Mouse (Mus musculus) testis, postnatal 14 days (tissue): ENCODE data around the gene Olfr193.
"Not testable (repeated sequence)": the region's sequence is repeated elsewhere in the genome, so short reads cannot be mapped to it uniquely, and the experiment has no call there.

ENCODE experiments used
- DNase-seq: peaks from one replicate; pipeline ENCODE4 v3.0.0; 2021; ENCODE audit warnings: low spot score

Olfr193 gene

DNA sequence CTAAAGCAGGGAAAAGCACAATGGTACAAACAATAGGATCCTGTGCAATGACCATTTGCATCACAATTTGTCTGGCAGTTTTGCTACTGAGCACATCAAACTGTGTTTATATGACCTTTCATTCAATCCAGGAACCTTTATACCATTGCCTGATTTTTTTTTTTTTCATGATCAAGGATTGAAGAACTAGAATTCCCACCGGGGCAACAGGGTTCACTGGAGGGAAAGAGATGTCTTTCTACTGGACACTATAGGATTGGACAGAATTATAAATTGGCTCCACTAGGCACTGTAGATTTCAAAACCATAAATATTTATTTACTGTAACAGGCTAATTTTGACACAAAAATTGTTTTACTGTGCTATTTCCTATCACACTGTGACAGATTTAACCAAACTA, at the start of gene Olfr193:
Gene Olfr193, minus strand, starts transcription at position 101 of the 400 bp plus-strand sequence.
- DNase-seq, result no peak

DNA sequence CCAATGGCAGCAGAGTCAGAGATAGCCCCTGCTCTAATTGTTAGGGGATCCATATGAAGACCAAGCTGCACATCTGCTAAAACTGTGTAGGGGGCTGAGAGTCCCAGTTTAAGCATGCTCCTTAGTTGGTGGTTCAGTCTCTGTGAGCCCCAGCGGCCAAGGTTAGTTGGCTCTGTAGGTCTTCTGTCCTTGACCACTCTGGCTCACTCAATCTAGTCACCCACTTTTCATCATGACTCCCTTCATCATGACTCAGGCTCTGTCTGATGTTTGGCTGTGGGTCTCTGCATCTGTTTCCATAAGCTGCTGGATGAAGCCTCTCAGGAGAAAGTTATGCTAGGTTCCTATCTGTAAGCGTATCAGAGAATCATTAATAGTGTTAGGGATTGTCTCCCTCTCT, 40.3 kb upstream of the Olfr193 start:
- no peak for DNase-seq

DNA sequence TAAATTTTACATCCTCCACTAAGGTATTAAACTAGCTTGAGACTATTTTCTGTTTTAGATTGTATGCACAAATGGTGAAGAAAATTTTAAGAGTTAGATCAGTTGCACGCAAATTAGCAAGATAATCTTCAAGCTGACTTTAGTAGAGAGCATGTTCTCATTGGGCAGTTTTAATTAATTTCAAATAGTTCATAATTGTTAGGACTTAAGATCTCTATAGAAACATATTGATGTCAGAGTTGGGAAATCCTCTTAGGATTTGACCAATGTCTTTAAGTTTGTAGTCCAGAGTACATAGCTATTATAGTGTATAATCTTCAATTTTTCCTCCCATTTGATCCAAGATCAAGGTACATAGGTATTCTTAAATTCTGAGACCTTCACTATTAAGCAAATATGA, 35.1 kb upstream of the Olfr193 start, which contains the start of gene Olfr195:
Gene Olfr195, plus strand, starts transcription at position 301 of the 400 bp plus-strand sequence.
- DNase-seq, result no peak

DNA sequence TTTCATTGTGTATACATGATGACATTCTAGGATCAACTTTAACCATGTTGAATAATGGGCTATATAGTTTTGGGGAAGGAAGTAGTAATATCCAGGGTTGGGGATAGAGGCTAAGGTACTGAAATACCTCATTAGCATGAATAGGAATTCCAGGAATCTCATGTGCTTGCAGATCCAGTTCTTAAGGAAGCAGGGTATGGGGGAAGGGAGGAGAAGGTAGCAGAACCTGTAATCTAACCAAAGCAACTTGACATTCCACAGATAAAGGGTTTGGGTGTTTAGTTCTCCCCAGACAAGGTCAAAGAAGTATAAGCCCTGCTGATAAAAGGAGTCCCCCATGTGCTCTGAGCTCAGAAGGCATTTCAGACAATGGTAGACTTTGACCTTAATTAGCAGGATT, 29.4 kb upstream of the Olfr193 start:
- DNase-seq, result no peak

DNA sequence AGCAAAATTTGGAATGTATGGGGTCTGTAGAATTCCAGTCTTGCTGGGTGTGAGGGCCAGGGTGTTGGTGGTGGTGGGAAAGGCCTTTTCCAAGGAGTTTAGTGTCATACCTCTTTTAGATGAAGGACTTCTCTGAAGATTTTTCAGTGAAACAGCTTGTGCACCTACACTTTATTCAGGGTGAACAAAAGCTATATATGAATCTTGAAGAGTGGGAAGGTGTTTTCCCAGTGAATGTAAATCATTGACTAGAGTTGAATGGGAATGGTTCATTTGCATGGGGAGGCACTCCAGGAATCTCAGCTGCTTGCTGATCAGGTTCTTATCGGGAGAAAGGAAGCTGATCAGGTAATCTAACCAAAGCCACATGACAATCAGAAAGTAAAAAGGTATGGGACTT, 19.1 kb upstream of the Olfr193 start:
- DNase-seq, result no peak

DNA sequence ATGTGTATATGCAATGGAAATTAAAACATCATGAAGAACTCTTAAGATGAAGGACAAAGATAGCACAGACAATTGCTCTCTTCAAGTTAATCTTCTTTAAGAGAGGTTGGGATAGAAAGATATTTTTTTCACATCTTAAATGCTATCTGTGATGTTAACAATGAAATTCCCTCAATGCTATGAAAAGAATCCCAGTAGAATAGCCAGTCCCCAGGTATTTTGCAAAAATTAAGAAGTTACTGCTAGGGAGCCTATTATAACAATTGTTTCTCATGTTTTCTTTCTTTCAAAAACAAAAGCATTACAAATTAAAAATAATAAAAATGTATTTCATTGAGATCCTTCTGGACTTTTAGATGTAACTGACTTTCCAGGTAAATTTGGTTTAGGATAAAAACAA, 9.3 kb upstream of the Olfr193 start, which contains the start of gene Olfr194:
Gene Olfr194, minus strand, starts transcription at position 101 of the 400 bp plus-strand sequence.
- DNase-seq, result no peak

- not testable (repeated sequence) for DNase-seq
Observed at GRCm38 (mm10) chr16:59108522-59108921, 3.2 kb downstream of the Olfr193 start.

GRCm38 (mm10) chr16:59105312-59105711, 6.4 kb downstream of the Olfr193 start:
- no peak for DNase-seq

GRCm38 (mm10) chr16:59089722-59090121, 22.0 kb downstream of the Olfr193 start, which contains the start of gene Olfr191:
Gene Olfr191, minus strand, starts transcription at chr16:59089822.
- not testable (repeated sequence) for DNase-seq

GRCm38 (mm10) chr16:59081113-59081512, 30.6 kb downstream of the Olfr193 start:
- DNase-seq, result not testable (repeated sequence)

DNA sequence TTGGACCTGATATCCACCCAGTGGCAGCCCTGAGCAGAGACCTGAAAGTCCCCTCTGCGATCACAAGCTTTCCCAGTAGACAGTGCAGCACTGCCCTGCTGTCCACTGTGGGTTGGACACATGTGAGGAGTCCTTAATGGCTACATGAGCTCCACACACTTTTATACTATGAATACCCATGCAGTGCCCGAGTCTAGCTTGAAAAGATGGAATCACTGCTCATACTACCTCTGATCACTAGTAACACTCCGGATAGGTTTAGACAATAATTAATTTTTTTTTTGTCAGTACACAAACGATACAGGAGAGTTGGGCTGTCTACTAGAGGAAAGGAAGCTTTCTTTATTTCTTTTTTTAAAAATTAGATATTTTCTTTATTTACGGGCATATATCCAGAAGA, 33.8 kb downstream of the Olfr193 start, which contains the start of gene Olfr190:
Gene Olfr190, minus strand, starts transcription at position 101 of the 400 bp plus-strand sequence.
- no peak for DNase-seq

GRCm38 (mm10) chr16:59073520-59073919, 38.2 kb downstream of the Olfr193 start:
- DNase-seq, result no peak

GRCm38 (mm10) chr16:59071755-59072154, 39.9 kb downstream of the Olfr193 start:
- DNase-seq, result no peak

DNA sequence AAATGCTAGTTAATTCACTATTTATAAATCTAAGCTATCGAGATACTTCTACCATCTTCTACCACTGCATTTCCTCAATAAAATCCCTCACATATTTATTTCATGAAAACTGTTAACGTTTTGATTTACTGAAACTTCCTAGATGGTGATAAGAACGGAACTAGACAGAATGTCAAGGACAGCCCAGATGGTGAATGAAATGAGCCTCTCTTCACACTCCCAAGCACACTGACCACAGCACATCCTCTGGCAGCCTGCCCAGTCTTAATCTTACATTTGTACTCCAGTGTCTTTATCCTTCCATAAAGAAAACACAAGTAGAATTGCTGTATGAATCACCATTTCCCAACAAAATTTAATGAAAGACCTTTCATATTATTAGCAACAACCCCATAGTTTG, 49.3 kb downstream of the Olfr193 start:
- not testable (repeated sequence) for DNase-seq
